Mouse (Mus musculus) kidney, adult 2 months (tissue): ENCODE data around the gene Tspan14.

Source experiments
- CTCF ChIP-seq: fragments of 200-500 bp; conservative IDR thresholded peaks from 2 replicates; pipeline ENCODE4 v1.5.1; 2011; ENCODE audit warnings: low read depth, mild to moderate bottlenecking, control low read depth, low read length, moderate library complexity, mixed read lengths; ENCODE audit not compliant: insufficient read depth, insufficient read length
- POLR2A ChIP-seq: fragments of 200-500 bp; IDR thresholded peaks from one replicate; pipeline ENCODE4 v1.6.1; 2011; ENCODE audit warnings: low read depth, low read length, control low read depth

DNA sequence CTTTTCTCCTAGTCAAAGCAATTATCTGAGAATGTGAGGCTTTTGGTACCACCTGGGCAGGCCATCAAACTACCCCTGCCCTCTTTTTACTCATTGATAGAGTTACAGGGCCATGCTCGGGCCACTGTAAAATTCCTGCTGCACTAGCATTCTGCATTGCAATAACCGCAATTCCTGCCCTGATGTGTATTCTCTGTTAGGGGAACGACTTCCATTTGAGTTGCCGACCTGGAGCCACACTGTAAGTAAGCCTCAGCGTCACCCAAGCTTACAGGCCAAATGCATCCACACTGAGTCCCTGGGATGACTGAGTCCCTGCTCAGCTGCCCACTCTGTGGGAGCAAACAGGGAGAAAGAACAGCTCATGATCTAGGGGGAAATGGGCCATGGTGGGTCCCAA lies 35.0 kb upstream of the Tspan14 start:
- TF ChIP-seq POLR2A (no peak), CTCF (no peak)
